Mouse (Mus musculus) kidney, adult 2 months (tissue): ENCODE data around the gene Sos1. TPM values are rescaled to one million over a fixed set of nuclear protein-coding genes. Genes with fewer than 3 reads are reported as not detected.
A peak's percentile ranks its signal among the peaks of the same experiment; 100 is the strongest.
"Not testable (repeated sequence)": the region's sequence is repeated elsewhere in the genome, so short reads cannot be mapped to it uniquely, and the experiment has no call there.

ENCODE experiments used
- DNase-seq: peaks from one replicate; pipeline ENCODE4 v3.0.0; 2021
- H3K27ac ChIP-seq: fragments of 200-500 bp; 2 replicates; pipeline ENCODE4 v1.5.1; 2012; ENCODE audit warnings: low read depth, low read length, control low read depth, inconsistent platforms; ENCODE audit not compliant: insufficient read depth
- H3K27me3 ChIP-seq: fragments of 200-500 bp; replicated peaks from 2 replicates; pipeline ENCODE4 v1.6.1; 2012; ENCODE audit warnings: mild to moderate bottlenecking, moderate library complexity, low read length, inconsistent platforms; ENCODE audit not compliant: control insufficient read depth, insufficient read depth
- H3K36me3 ChIP-seq: fragments of 200-500 bp; 2 replicates; pipeline ENCODE4 v1.6.1; 2012; ENCODE audit warnings: mild to moderate bottlenecking, moderate library complexity, low read length, inconsistent platforms; ENCODE audit not compliant: control insufficient read depth, insufficient read depth
- H3K4me1 ChIP-seq: fragments of 200-500 bp; 2 replicates; pipeline ENCODE4 v1.6.1; 2011; ENCODE audit warnings: low read length; ENCODE audit not compliant: control insufficient read depth, insufficient read depth
- H3K4me3 ChIP-seq: fragments of 200-500 bp; 2 replicates; pipeline ENCODE4 v1.5.1; 2011; ENCODE audit warnings: mild to moderate bottlenecking, low read depth, low read length, control low read depth; ENCODE audit not compliant: insufficient read depth
- CTCF ChIP-seq: fragments of 200-500 bp; conservative IDR thresholded peaks from 2 replicates; pipeline ENCODE4 v1.5.1; 2011; ENCODE audit warnings: low read depth, mild to moderate bottlenecking, control low read depth, low read length, moderate library complexity, mixed read lengths; ENCODE audit not compliant: insufficient read depth, insufficient read length
- POLR2A ChIP-seq: fragments of 200-500 bp; IDR thresholded peaks from one replicate; pipeline ENCODE4 v1.6.1; 2011; ENCODE audit warnings: low read depth, low read length, control low read depth
- WGBS: fragments of 180-500 bp; shearing (Covaris S2); methylation state at CpG from one replicate; pipeline ENCODE4 v1.1.7; 2018; 5-methylcytosine and 5-hydroxymethylcytosine counted together
- polyA plus RNA-seq: library from polyadenylated mRNA; depleted of rRNA; stranded (reverse); fragments of >200 nt; gene quantifications from 2 replicates; pipeline ENCODE4 v1.2.3, GENCODE M21; 2012

Sos1 gene
- polyA plus RNA-seq, 1 experiment, result 4.9 TPM

DNA sequence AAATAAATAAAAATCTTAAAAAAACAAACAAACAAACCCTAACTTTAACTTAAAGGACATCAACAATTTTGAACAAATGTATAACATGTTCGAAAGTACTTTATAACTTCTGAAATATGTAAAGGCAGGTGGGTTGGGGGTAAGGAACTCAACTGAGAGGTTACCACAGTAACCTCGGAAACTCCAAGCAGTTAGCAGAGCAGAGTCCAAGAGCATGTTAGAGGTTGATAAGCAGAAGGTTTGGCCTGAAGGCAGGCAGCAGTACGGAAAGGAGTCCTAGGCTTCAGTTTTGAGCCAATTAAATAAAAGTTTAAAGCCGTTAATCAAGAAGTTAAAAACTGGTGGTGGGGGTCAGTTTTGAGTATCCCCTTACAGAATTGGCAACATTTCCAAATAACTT is 3.8 kb downstream of the Sos1 start:
- TF ChIP-seq POLR2A (no peak), CTCF (no peak)
- no peak for DNase-seq
- 48% methylated on average over 4 of the region's 4 CpGs for WGBS
- Histone ChIP-seq H3K4me3 (no peak overlapping the region), H3K36me3 (no peaks in the 10 kb centered on the region), H3K27me3 (no peaks in the 10 kb centered on the region), H3K27ac (no peak overlapping the region), H3K4me1 (peaks cover 3% of the 10 kb centered on the region; the same call in 1 of the 2 replicates)

DNA sequence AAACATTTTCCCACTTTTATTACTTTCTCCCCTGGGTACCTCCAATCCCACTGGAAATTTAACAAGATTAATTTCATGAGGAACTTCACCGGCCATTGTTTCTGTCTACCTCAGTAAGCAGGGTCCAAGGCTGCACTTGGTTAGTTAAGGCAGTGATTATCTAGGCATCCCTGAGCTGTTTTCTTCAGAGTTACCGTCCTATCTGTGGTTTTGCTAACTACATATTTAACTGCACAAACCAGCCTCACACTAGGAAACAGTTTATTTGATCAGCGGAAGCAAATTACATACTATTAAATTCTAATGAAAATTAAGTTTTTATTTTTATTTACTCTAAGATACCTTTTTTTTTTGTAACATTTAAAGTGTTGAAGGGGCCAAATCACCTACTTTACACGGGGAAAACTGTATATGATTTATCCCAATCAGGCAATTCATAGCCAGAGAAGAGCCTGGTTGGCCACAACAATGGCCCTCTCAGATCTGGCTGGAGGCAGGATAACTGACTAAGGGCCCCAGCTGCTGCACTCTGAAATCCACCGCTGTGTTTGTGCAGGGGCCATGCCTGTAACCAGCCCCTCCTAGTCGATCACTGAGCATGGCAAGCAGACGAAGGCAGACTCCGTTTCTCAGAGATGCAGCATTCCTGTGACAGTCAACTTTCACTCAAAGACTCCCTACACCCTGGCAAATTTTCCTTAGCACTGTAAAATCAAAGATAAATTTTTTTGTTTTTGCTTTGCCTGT is 9.0 kb downstream of the Sos1 start:
- Histone ChIP-seq H3K36me3 (no peaks in the 10 kb centered on the region), H3K4me3 (no peak overlapping the region), H3K4me1 (no peaks in the 10 kb centered on the region), H3K27me3 (no peaks in the 10 kb centered on the region), H3K27ac (no peak overlapping the region)
- no peak for DNase-seq
- TF ChIP-seq POLR2A, result no peak
- TF ChIP-seq CTCF, result no peak
- WGBS, result 52% methylated on average over 8 of the region's 8 CpGs

GRCm38 (mm10) chr17:80468417-80468894 is 11.8 kb downstream of the Sos1 start:
- not testable (repeated sequence) for H3K36me3 ChIP-seq, H3K4me3 ChIP-seq, H3K4me1 ChIP-seq, H3K27ac ChIP-seq, H3K27me3 ChIP-seq
- WGBS, result 27% methylated on average over 3 of the region's 3 CpGs
- DNase-seq, result peak; percentile 77

DNA sequence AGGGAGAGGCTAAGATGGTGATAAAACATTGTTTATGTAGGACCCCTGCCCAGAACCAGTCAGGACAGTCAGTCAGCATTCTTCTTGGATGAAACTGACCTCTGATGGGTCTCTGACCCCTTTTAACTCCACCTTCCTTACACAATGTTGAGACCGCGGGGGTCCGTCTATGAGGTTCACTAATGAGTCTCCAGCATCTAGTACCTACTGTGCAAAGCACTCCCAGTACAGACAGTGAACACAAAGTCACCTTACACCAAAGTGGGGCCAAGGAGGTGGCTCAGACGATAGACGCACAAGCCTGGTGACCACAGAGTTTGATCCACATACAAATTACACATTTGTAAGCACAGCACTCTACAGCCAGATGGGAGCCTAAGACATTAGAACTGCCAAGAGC is 20.0 kb downstream of the Sos1 start:
- TF ChIP-seq POLR2A, result no peak
- no peak for TF ChIP-seq CTCF
- H3K27ac ChIP-seq, result no peak overlapping the region
- peaks cover 3% of the 10 kb centered on the region; the same call in 1 of the 2 replicates for H3K4me1 ChIP-seq
- H3K4me3 ChIP-seq, result no peak overlapping the region
- H3K27me3 ChIP-seq, result no peaks in the 10 kb centered on the region
- no peaks in the 10 kb centered on the region for H3K36me3 ChIP-seq
- no peak for DNase-seq
- 48% methylated on average over 5 of the region's 5 CpGs for WGBS

GRCm38 (mm10) chr17:80455648-80456047 is 24.6 kb downstream of the Sos1 start:
- Histone ChIP-seq H3K4me1 (peaks cover 3% of the 10 kb centered on the region; the same call in 1 of the 2 replicates), H3K36me3 (peaks cover 1% of the 10 kb centered on the region), H3K27me3 (no peaks in the 10 kb centered on the region), H3K4me3 (no peak overlapping the region), H3K27ac (no peak overlapping the region)
- peak; percentile 63 for DNase-seq
- WGBS, result 21% methylated on average over 2 of the region's 2 CpGs
- no peak for TF ChIP-seq POLR2A
- no peak for TF ChIP-seq CTCF

- no peaks in the 10 kb centered on the region for H3K27me3 ChIP-seq
- H3K36me3 ChIP-seq, result peaks cover 5% of the 10 kb centered on the region
- 62% methylated on average over 3 of the region's 3 CpGs for WGBS
- H3K27ac ChIP-seq, result no peak overlapping the region
- DNase-seq, result no peak
- no peak overlapping the region for H3K4me3 ChIP-seq
- no peaks in the 10 kb centered on the region for H3K4me1 ChIP-seq
- no peak for TF ChIP-seq POLR2A
- no peak for TF ChIP-seq CTCF
These were observed 29.7 kb downstream of the Sos1 start for GRCm38 (mm10) chr17:80450426-80451030.

- no peak for DNase-seq
- Histone ChIP-seq H3K4me1 (no peaks in the 10 kb centered on the region), H3K36me3 (peaks cover 5% of the 10 kb centered on the region), H3K27ac (no peak overlapping the region), H3K27me3 (no peaks in the 10 kb centered on the region), H3K4me3 (no peak overlapping the region)
- TF ChIP-seq POLR2A (no peak), CTCF (no peak)
- 91% methylated on average over 5 of the region's 5 CpGs for WGBS
These were observed 33.8 kb downstream of the Sos1 start for GRCm38 (mm10) chr17:80446470-80446869.
